Mouse (Mus musculus): ENCODE results near the gene Ryr1. TPM values are rescaled to one million over a fixed set of nuclear protein-coding genes. Genes with fewer than 3 reads are reported as not detected.
A peak's percentile ranks its signal among the peaks of the same experiment; 100 is the strongest.
"Not testable (repeated sequence)": the region's sequence is repeated elsewhere in the genome, so short reads cannot be mapped to it uniquely, and the experiment has no call there.

The Ryr1 gene
- polyA plus RNA-seq, 1 experiment: 9.5 TPM

GRCm38 (mm10) chr7:29070364-29071168 is 54.4 kb downstream of the Ryr1 start:
- TF ChIP-seq POLR2A (IDR thresholded peaks at IDR 0.05; ENCODE audit: borderline replicate concordance, insufficient read depth, low read length) (no peak), CTCF (IDR thresholded peaks at IDR 0.05; ENCODE audit: borderline replicate concordance, insufficient read depth, low read depth, low read length) (no peak)
- H3K27me3 ChIP-seq (ENCODE audit: control insufficient read depth, insufficient read depth, low read length): no peaks in the 10 kb centered on the region
- H3K27ac ChIP-seq (ENCODE audit: insufficient read depth, low read length): no peak overlapping the region
- no peak overlapping the region for H3K4me3 ChIP-seq (replicated peaks; ENCODE audit: insufficient read depth, low read depth, low read length)
- no peaks in the 10 kb centered on the region for H3K4me1 ChIP-seq (ENCODE audit: control insufficient read depth, insufficient read depth, low read length)
- 11% methylated on average over 12 of the region's 12 CpGs for WGBS
- no peak for DNase-seq

GRCm38 (mm10) chr7:29067758-29068157 is 57.2 kb downstream of the Ryr1 start:
- TF ChIP-seq CTCF (IDR thresholded peaks at IDR 0.05; ENCODE audit: borderline replicate concordance, insufficient read depth, low read depth, low read length) (no peak), POLR2A (IDR thresholded peaks at IDR 0.05; ENCODE audit: borderline replicate concordance, insufficient read depth, low read length) (no peak)
- Histone ChIP-seq H3K27me3 (ENCODE audit: control insufficient read depth, insufficient read depth, low read length) (no peaks in the 10 kb centered on the region), H3K4me3 (replicated peaks; ENCODE audit: insufficient read depth, low read depth, low read length) (no peak overlapping the region), H3K27ac (ENCODE audit: insufficient read depth, low read length) (no peak overlapping the region), H3K4me1 (ENCODE audit: control insufficient read depth, insufficient read depth, low read length) (no peaks in the 10 kb centered on the region)
- no peak for DNase-seq
- WGBS: 24% methylated on average over 15 of the region's 15 CpGs

- H3K4me3 ChIP-seq (replicated peaks; ENCODE audit: insufficient read depth, low read depth, low read length); DNase-seq; H3K4me1 ChIP-seq (ENCODE audit: control insufficient read depth, insufficient read depth, low read length); H3K27me3 ChIP-seq (ENCODE audit: control insufficient read depth, insufficient read depth, low read length); H3K27ac ChIP-seq (ENCODE audit: insufficient read depth, low read length): not testable (repeated sequence)
- WGBS: 72% methylated on average over 7 of the region's 7 CpGs
These were observed 61.5 kb downstream of the Ryr1 start for GRCm38 (mm10) chr7:29063476-29063875.

GRCm38 (mm10) chr7:29061522-29062037 is 63.4 kb downstream of the Ryr1 start:
- TF ChIP-seq CTCF (IDR thresholded peaks at IDR 0.05; ENCODE audit: borderline replicate concordance, insufficient read depth, low read depth, low read length) (0 out of 2 replicates have a peak, but pooled peaks have one; percentile 7), POLR2A (IDR thresholded peaks at IDR 0.05; ENCODE audit: borderline replicate concordance, insufficient read depth, low read length) (no peak)
- WGBS: 4% methylated on average over 19 of the region's 19 CpGs
- Histone ChIP-seq H3K27me3 (ENCODE audit: control insufficient read depth, insufficient read depth, low read length) (no peaks in the 10 kb centered on the region), H3K27ac (ENCODE audit: insufficient read depth, low read length) (no peak overlapping the region), H3K4me3 (replicated peaks; ENCODE audit: insufficient read depth, low read depth, low read length) (no peak overlapping the region), H3K4me1 (ENCODE audit: control insufficient read depth, insufficient read depth, low read length) (no peaks in the 10 kb centered on the region)
- no peak for DNase-seq

GRCm38 (mm10) chr7:29059445-29059844 is 65.5 kb downstream of the Ryr1 start:
- no peaks in the 10 kb centered on the region for H3K4me1 ChIP-seq (ENCODE audit: control insufficient read depth, insufficient read depth, low read length)
- H3K27ac ChIP-seq (ENCODE audit: insufficient read depth, low read length): no peak overlapping the region
- TF ChIP-seq POLR2A (IDR thresholded peaks at IDR 0.05; ENCODE audit: borderline replicate concordance, insufficient read depth, low read length) (no peak), CTCF (IDR thresholded peaks at IDR 0.05; ENCODE audit: borderline replicate concordance, insufficient read depth, low read depth, low read length) (no peak)
- 84% methylated on average over 19 of the region's 19 CpGs for WGBS
- H3K27me3 ChIP-seq (ENCODE audit: control insufficient read depth, insufficient read depth, low read length): no peaks in the 10 kb centered on the region
- no peak overlapping the region for H3K4me3 ChIP-seq (replicated peaks; ENCODE audit: insufficient read depth, low read depth, low read length)
- DNase-seq: no peak

- Histone ChIP-seq H3K4me1 (ENCODE audit: control insufficient read depth, insufficient read depth, low read length) (no peaks in the 10 kb centered on the region), H3K4me3 (replicated peaks; ENCODE audit: insufficient read depth, low read depth, low read length) (no peak overlapping the region), H3K27me3 (ENCODE audit: control insufficient read depth, insufficient read depth, low read length) (no peaks in the 10 kb centered on the region), H3K27ac (ENCODE audit: insufficient read depth, low read length) (no peak overlapping the region)
- no peak for DNase-seq
- 8% methylated on average over 19 of the region's 19 CpGs for WGBS
- TF ChIP-seq POLR2A (IDR thresholded peaks at IDR 0.05; ENCODE audit: borderline replicate concordance, insufficient read depth, low read length) (no peak), CTCF (IDR thresholded peaks at IDR 0.05; ENCODE audit: borderline replicate concordance, insufficient read depth, low read depth, low read length) (no peak)
These were observed 72.2 kb downstream of the Ryr1 start for GRCm38 (mm10) chr7:29052821-29053220.

GRCm38 (mm10) chr7:29050797-29051196 is 74.2 kb downstream of the Ryr1 start:
- H3K4me1 ChIP-seq (ENCODE audit: control insufficient read depth, insufficient read depth, low read length): no peaks in the 10 kb centered on the region
- H3K4me3 ChIP-seq (replicated peaks; ENCODE audit: insufficient read depth, low read depth, low read length): no peak overlapping the region
- 36% methylated on average over 2 of the region's 2 CpGs for WGBS
- no peak for DNase-seq
- TF ChIP-seq POLR2A (IDR thresholded peaks at IDR 0.05; ENCODE audit: borderline replicate concordance, insufficient read depth, low read length): no peak
- peak; percentile 22; the same call in 1 of the 2 replicates for TF ChIP-seq CTCF (IDR thresholded peaks at IDR 0.05; ENCODE audit: borderline replicate concordance, insufficient read depth, low read depth, low read length)
- H3K27me3 ChIP-seq (ENCODE audit: control insufficient read depth, insufficient read depth, low read length): no peaks in the 10 kb centered on the region
- no peak overlapping the region for H3K27ac ChIP-seq (ENCODE audit: insufficient read depth, low read length)

- no peak for DNase-seq
These were observed 76.4 kb downstream of the Ryr1 start for GRCm38 (mm10) chr7:29048615-29049014.

More at GRCm38 (mm10) chr7:29048615-29049014, 76.4 kb downstream of the Ryr1 start:
- Histone ChIP-seq H3K27ac (ENCODE audit: insufficient read depth, low read length) (no peak overlapping the region), H3K4me1 (ENCODE audit: control insufficient read depth, insufficient read depth, low read length) (no peaks in the 10 kb centered on the region), H3K27me3 (ENCODE audit: control insufficient read depth, insufficient read depth, low read length) (no peaks in the 10 kb centered on the region), H3K4me3 (replicated peaks; ENCODE audit: insufficient read depth, low read depth, low read length) (no peak overlapping the region)
- TF ChIP-seq CTCF (IDR thresholded peaks at IDR 0.05; ENCODE audit: borderline replicate concordance, insufficient read depth, low read depth, low read length) (no peak), POLR2A (IDR thresholded peaks at IDR 0.05; ENCODE audit: borderline replicate concordance, insufficient read depth, low read length) (no peak)
- WGBS: 80% methylated on average over 11 of the region's 11 CpGs
